Mouse (Mus musculus) forebrain, embryonic 13.5 days (tissue): ENCODE results near the gene Myh8. TPM values are rescaled to one million over a fixed set of nuclear protein-coding genes. Genes with fewer than 3 reads are reported as not detected.

Experiments
- ATAC-seq: fragments of 200-750 bp; cut with Nextera tagmentation; 2 replicates; pipeline ENCODE4 v1.8.0; 2017
- H3K27ac ChIP-seq: fragments of 300-500 bp; sonication (generic); 2 replicates; pipeline ENCODE4 v1.5.1; 2015; ENCODE audit warnings: inconsistent platforms, mild to moderate bottlenecking, moderate library complexity
- H3K27me3 ChIP-seq: fragments of 300-500 bp; sonication (generic); 2 replicates; pipeline ENCODE4 v1.6.1; 2015; ENCODE audit warnings: mild to moderate bottlenecking, inconsistent platforms
- H3K36me3 ChIP-seq: fragments of 300-500 bp; sonication (generic); 2 replicates; pipeline ENCODE4 v1.6.1; 2015; ENCODE audit warnings: mild to moderate bottlenecking, inconsistent platforms; ENCODE audit not compliant: poor library complexity, severe bottlenecking
- H3K4me1 ChIP-seq: fragments of 300-500 bp; sonication (generic); 2 replicates; pipeline ENCODE4 v1.6.1; 2015; ENCODE audit warnings: inconsistent platforms
- H3K4me2 ChIP-seq: fragments of 300-500 bp; sonication (generic); 2 replicates; pipeline ENCODE4 v1.6.1; 2015; ENCODE audit warnings: inconsistent platforms, mild to moderate bottlenecking, moderate library complexity
- H3K4me3 ChIP-seq: fragments of 300-500 bp; sonication (generic); 2 replicates; pipeline ENCODE4 v1.5.1; 2015; ENCODE audit warnings: mild to moderate bottlenecking, inconsistent platforms
- H3K9ac ChIP-seq: fragments of 300-500 bp; sonication (generic); 2 replicates; pipeline ENCODE4 v1.6.1; 2015; ENCODE audit warnings: mild to moderate bottlenecking, inconsistent platforms
- H3K9me3 ChIP-seq: fragments of 300-500 bp; sonication (generic); replicated peaks from 2 replicates; pipeline ENCODE4 v1.6.1; 2016; ENCODE audit warnings: inconsistent platforms
- WGBS: fragments of 180-500 bp; shearing (Covaris S2); methylation state at CpG from one replicate; pipeline ENCODE4 v1.1.7; 2015; 5-methylcytosine and 5-hydroxymethylcytosine counted together
- polyA plus RNA-seq: library from polyadenylated mRNA; unstranded; fragments of >200 nt; fragmentation: Nextera tagmentation; extraction: Ambion mirVana; gene quantifications from 2 replicates; pipeline ENCODE4 v1.2.1, GENCODE M21; 2015

Myh8 gene
- polyA plus RNA-seq, 1 experiment from 2014 or later = 0.05 TPM

DNA sequence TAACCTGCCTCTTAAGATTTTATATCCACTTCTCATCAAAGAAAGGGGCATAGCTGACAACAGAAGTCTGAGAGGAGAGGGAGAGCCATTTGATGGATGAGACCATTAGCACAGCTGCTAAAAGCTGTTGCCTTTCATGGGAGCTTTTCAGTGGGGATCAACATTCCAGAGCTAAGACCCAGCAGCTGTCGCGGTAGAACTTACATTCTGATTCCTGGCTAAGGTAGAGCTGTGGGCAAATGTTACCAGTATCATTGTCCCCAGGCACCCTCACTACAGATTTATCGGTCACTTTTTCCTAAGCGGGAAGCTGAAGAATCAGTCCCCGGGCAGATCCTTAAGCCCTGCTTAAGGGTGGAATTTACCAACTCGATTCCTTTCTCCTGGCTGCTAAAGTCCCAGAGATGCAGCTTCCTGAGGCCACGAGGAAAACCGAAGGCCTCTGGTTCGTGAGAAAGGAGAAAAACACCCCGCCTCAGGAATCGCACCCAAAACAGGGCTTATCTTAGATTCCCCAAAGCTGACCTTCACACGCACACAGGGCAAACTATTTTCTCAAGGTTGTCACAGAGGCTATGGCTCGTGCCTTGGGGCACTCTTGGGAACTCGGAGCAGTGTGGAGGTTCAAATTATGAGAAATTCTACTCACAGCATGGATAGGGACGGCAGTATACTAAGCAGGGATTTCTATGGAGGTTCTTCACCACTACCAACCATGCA, 37.0 kb downstream of the Myh8 start:
- H3K9ac ChIP-seq = no peak overlapping the region
- no peaks in the 10 kb centered on the region for H3K4me1 ChIP-seq
- WGBS = 57% methylated on average over 15 of the region's 15 CpGs
- no peaks in the 10 kb centered on the region for H3K27me3 ChIP-seq
- no peaks in the 10 kb centered on the region for H3K9me3 ChIP-seq
- H3K4me3 ChIP-seq = no peak overlapping the region
- no peak overlapping the region for H3K27ac ChIP-seq
- H3K4me2 ChIP-seq = no peak overlapping the region
- no peak for ATAC-seq
- no peaks in the 10 kb centered on the region for H3K36me3 ChIP-seq

DNA sequence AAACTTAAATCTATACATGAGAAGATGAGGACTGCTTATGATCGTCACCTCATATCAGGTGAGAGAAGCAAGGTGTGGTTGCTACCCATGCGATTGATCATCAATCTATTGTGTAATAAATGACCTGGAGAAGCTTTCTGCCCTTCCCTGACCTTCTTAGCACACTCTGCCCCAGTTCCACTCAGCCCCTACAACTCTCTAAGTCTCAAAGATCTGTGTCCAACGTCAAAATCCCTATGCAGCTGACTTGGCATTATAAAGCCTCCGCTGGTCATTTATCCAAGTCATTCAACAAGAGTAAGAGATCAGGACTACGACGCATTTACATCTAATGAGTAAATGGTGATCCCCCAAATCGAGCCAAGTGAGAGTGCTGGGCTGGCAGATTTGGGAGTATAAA, 44.4 kb downstream of the Myh8 start, which contains the start of gene Myh13:
Myh13 (plus strand) TSS at position 301 of the 400 bp plus-strand sequence.
- 86% methylated on average over 7 of the region's 7 CpGs for WGBS
- no peak for ATAC-seq
- no peak within 1 kb of the TSS for H3K9ac ChIP-seq
- H3K27ac ChIP-seq = no peak within 1 kb of the TSS
- H3K36me3 ChIP-seq = no peaks in the 10 kb centered on the region
- H3K27me3 ChIP-seq = no peaks in the 10 kb centered on the region
- H3K4me2 ChIP-seq = no peak within 1 kb of the TSS
- no peak within 1 kb of the TSS for H3K4me3 ChIP-seq
- no peaks in the 10 kb centered on the region for H3K4me1 ChIP-seq
- H3K9me3 ChIP-seq = no peaks in the 10 kb centered on the region

DNA sequence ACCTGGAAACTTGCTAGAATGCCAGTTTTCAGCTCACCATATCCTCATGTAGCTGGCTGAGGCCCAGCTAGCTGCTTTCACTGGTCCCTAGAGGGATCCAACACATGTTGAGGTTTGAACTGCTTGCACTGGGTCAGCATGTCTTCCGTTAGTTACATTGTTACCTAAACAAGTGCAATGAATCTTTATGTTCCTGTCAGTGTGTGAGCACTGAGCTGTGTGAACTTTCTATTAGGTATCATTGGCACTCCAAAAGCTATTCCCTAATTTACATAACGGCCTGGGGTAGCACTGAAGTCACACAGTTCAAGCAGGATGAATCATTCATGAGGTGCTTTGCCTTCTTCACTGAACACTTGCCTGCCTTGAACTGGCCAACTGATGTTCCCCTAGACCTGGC, 49.6 kb downstream of the Myh8 start:
- no peak overlapping the region for H3K9ac ChIP-seq
- no peak overlapping the region for H3K27ac ChIP-seq
- ATAC-seq = no peak
- no peak overlapping the region for H3K4me2 ChIP-seq
- 43% methylated on average over 2 of the region's 2 CpGs for WGBS
- H3K36me3 ChIP-seq = no peaks in the 10 kb centered on the region
- H3K4me3 ChIP-seq = no peak overlapping the region
- no peaks in the 10 kb centered on the region for H3K9me3 ChIP-seq
- no peaks in the 10 kb centered on the region for H3K4me1 ChIP-seq
- no peaks in the 10 kb centered on the region for H3K27me3 ChIP-seq

DNA sequence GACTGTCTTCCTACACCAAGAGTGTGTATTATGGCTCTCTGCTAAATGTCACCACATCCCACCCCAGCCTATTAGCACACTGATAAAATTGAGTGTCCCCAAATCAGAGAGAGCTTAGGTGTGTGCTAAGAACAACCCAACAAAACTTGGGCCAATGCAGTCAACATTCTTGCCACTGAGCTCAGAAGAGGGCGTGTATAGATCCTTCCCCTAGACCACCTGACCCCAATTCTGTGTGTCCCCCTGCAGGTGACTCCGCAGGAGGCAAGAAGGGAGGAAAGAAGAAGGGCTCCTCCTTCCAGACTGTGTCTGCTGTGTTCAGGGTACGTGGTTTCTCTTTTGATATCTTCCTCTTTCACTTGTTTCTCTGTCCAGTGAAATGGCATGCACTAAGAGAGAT, 67.6 kb downstream of the Myh8 start:
- Histone ChIP-seq H3K4me3 (no peak overlapping the region), H3K36me3 (no peaks in the 10 kb centered on the region), H3K9me3 (no peaks in the 10 kb centered on the region), H3K4me2 (no peak overlapping the region), H3K27ac (no peak overlapping the region), H3K9ac (no peak overlapping the region), H3K4me1 (no peaks in the 10 kb centered on the region), H3K27me3 (no peaks in the 10 kb centered on the region)
- ATAC-seq = no peak
- 65% methylated on average over 3 of the region's 3 CpGs for WGBS

DNA sequence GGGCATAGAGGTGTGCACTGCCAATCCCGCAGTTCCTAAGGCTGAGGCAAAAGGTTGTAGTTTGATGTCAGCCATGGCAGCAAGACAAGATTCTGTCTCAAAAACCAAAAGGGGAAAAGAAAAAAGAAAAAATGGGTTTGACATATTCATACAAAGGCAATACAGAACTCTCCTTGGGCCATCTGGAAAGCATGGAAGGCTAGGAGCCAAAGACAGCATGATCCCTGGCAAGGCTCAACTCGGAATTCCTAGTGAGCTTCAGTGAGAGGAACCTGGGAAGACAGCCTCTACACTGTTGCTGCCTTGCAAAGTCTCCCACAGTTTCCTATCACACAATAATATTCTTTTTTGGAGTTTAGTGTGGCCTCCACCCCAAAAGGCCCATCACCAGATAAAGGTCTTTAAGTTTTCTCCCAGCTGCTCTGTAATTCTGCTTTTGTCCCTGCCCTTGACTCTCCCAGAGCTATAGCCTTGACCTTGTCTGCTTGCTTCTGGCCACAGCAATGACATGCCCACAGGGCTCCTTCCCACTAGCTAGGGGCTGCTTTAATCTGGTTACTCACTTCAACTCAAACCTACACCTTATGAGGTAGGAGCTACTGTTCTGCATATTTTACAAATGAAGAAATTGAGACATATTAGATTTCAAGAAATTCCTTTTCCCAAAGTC, 68.4 kb downstream of the Myh8 start:
- WGBS = 76% methylated on average over 2 of the region's 2 CpGs
- H3K4me3 ChIP-seq = no peak overlapping the region
- ATAC-seq = no peak
- H3K27me3 ChIP-seq = no peaks in the 10 kb centered on the region
- no peaks in the 10 kb centered on the region for H3K4me1 ChIP-seq
- H3K9ac ChIP-seq = no peak overlapping the region
- no peak overlapping the region for H3K4me2 ChIP-seq
- H3K9me3 ChIP-seq = no peaks in the 10 kb centered on the region
- H3K36me3 ChIP-seq = no peaks in the 10 kb centered on the region
- H3K27ac ChIP-seq = no peak overlapping the region

DNA sequence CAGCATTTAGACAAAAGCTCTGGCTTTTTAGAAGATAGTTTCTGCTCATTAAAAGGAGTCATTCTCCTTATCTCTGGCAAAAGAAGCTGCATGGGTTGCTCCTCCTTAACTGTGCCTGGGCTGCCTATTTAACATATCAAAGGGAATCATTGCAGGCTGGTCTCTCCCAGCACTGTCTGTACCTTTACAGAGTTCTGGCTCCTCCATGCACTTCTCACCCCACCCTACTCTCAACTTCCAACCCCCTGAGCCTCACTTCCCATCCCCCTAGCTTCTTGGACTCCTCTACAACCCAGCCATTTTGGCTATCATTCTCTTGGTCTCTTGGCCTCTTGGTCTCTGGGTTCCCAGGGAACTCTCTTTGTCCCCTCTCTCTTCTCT, 68.9 kb downstream of the Myh8 start:
- no peaks in the 10 kb centered on the region for H3K36me3 ChIP-seq
- no peaks in the 10 kb centered on the region for H3K9me3 ChIP-seq
- no peak overlapping the region for H3K4me3 ChIP-seq
- no peak overlapping the region for H3K27ac ChIP-seq
- H3K27me3 ChIP-seq = no peaks in the 10 kb centered on the region
- ATAC-seq = no peak
- H3K4me1 ChIP-seq = no peaks in the 10 kb centered on the region
- no peak overlapping the region for H3K4me2 ChIP-seq
- H3K9ac ChIP-seq = no peak overlapping the region

DNA sequence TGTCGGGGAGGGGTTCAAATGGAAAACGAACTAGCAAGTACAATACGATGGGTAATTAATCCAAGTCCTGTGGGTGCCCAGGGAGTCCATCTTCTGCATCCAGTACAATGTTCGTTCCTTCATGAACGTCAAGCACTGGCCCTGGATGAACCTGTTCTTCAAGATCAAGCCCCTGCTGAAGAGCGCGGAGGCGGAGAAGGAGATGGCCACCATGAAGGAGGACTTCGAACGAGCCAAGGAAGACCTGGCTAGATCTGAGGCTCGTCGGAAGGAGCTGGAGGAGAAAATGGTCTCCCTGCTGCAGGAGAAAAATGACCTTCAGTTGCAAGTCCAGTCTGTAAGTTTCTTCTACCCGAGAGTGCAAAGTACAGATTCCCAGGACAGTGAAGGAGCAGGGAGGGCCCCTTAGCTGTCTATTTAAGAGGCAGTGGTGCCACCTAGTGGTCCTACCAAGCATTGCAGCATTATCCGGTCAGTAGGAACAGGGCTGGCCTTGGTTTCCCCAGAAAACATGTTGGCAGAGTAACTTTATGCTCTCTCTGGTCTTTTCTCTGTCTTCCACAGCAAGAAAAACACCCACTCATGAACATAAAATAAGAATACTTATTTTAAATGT, 73.3 kb downstream of the Myh8 start:
- Histone ChIP-seq H3K4me3 (no peak overlapping the region), H3K9me3 (no peaks in the 10 kb centered on the region), H3K4me2 (no peak overlapping the region), H3K27me3 (no peaks in the 10 kb centered on the region), H3K9ac (no peak overlapping the region), H3K27ac (no peak overlapping the region), H3K4me1 (no peaks in the 10 kb centered on the region), H3K36me3 (no peaks in the 10 kb centered on the region)
- 0 out of 2 replicates have a peak, but pooled peaks have one; percentile 62 for ATAC-seq
- 54% methylated on average over 14 of the region's 14 CpGs for WGBS

DNA sequence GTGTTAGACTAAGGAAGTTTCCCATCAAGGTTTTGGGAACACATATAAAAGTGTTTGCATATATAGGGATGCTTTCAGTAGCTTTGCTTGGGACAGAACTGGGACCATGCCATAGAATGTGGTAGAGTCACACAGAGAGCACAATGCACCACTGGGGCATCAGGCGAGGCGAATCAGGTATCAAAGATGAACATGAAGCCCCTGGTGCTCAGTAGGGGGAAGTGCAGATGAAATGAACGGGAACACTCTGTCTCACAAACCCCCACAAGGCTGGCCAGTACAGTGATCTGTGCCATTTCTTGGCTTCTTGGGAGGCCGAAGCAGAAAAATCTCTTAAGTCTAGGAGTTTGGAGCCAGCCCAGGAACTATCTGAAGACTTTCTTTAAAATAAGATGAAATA, 76.1 kb downstream of the Myh8 start:
- Histone ChIP-seq H3K9me3 (no peaks in the 10 kb centered on the region), H3K4me2 (no peak overlapping the region), H3K4me1 (no peaks in the 10 kb centered on the region), H3K9ac (no peak overlapping the region), H3K4me3 (no peak overlapping the region), H3K27ac (no peak overlapping the region), H3K36me3 (no peaks in the 10 kb centered on the region), H3K27me3 (no peaks in the 10 kb centered on the region)
- no peak for ATAC-seq
- WGBS = 56% methylated on average over 4 of the region's 4 CpGs

DNA sequence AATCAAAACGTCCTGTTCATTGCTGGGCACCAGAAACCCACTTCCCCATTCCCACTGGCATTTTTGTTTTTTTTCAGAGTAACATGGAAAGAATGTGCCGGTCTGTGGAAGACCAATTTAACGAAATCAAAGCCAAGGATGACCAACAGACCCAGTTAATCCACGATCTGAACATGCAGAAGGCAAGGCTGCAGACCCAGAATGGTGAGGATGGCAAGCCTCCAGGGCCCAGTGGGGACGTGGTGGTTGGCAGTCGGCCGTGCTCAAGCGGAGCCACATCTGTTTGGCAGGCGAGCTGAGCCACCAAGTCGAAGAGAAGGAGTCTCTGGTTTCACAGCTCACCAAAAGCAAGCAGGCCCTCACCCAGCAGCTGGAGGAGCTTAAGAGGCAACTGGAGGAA, 81.1 kb downstream of the Myh8 start:
- no peaks in the 10 kb centered on the region for H3K4me1 ChIP-seq
- H3K9ac ChIP-seq = no peak overlapping the region
- no peak overlapping the region for H3K4me2 ChIP-seq
- no peaks in the 10 kb centered on the region for H3K27me3 ChIP-seq
- ATAC-seq = no peak
- no peaks in the 10 kb centered on the region for H3K36me3 ChIP-seq
- WGBS = 80% methylated on average over 10 of the region's 10 CpGs
- no peak overlapping the region for H3K4me3 ChIP-seq
- no peak overlapping the region for H3K27ac ChIP-seq
- H3K9me3 ChIP-seq = no peaks in the 10 kb centered on the region

Other genes with a start within 250 kb of the Myh8 start
- 34.8 and 37.2 TPM in 2 replicates for gene Adprm, start 224.5 kb upstream of the Myh8 start, polyA plus RNA-seq
- gene Sco1, start 224.5 kb upstream of the Myh8 start, polyA plus RNA-seq = 14.2 and 14.4 TPM in 2 replicates
- gene Myh3, start 198.8 kb upstream of the Myh8 start, polyA plus RNA-seq = 0.06 and 0.17 TPM in 2 replicates
- not detected in 2 replicates for gene Myh2, start 106.1 kb upstream of the Myh8 start, polyA plus RNA-seq
- gene Myh1, start 77.1 kb upstream of the Myh8 start, polyA plus RNA-seq = 0.03 TPM in 1 of 2 replicates, not detected in the other
- gene Myh4, start 39.1 kb upstream of the Myh8 start, polyA plus RNA-seq = not detected in 2 replicates
- not detected in 2 replicates for gene Myh13, start 44.5 kb downstream of the Myh8 start, polyA plus RNA-seq
- gene Gas7, start 178.3 kb downstream of the Myh8 start, polyA plus RNA-seq = 18.3 and 21.4 TPM in 2 replicates